Mouse (Mus musculus) forebrain, embryonic 14.5 days (tissue): ENCODE data around the gene Nt5dc3. TPM values are rescaled to one million over a fixed set of nuclear protein-coding genes. Genes with fewer than 3 reads are reported as not detected.
A peak's percentile ranks its signal among the peaks of the same experiment; 100 is the strongest.

Source experiments
- ATAC-seq: fragments of 200-750 bp; cut with Nextera tagmentation; 2 replicates; pipeline ENCODE4 v1.8.0; 2017; ENCODE audit warnings: mild to moderate bottlenecking, moderate library complexity
- DNase-seq: peaks from one replicate; pipeline ENCODE4 v3.0.0-alpha.2; 2015; ENCODE audit warnings: low spot score
- H3K27ac ChIP-seq: fragments of 300-500 bp; sonication (generic); 2 replicates; pipeline ENCODE4 v1.5.1; 2014; ENCODE audit warnings: low read depth, mild to moderate bottlenecking, control low read depth, low read length, moderate library complexity
- H3K27me3 ChIP-seq: fragments of 300-500 bp; sonication (generic); replicated peaks from 2 replicates; pipeline ENCODE4 v1.6.1; 2014; ENCODE audit warnings: low read length, control low read depth, mixed read lengths; ENCODE audit not compliant: control insufficient read depth, insufficient read depth
- H3K36me3 ChIP-seq: fragments of 300-500 bp; sonication (generic); 2 replicates; pipeline ENCODE4 v1.6.1; 2014; ENCODE audit warnings: low read length, control low read depth; ENCODE audit not compliant: control insufficient read depth, insufficient read depth
- H3K4me1 ChIP-seq: fragments of 300-500 bp; sonication (generic); 2 replicates; pipeline ENCODE4 v1.6.1; 2014; ENCODE audit warnings: antibody characterized with exemption, low read length, control low read depth; ENCODE audit not compliant: control insufficient read depth, insufficient read depth
- H3K4me2 ChIP-seq: fragments of 300-500 bp; sonication (generic); 2 replicates; pipeline ENCODE4 v1.6.1; 2014; ENCODE audit warnings: mild to moderate bottlenecking, control low read depth, low read length
- H3K4me3 ChIP-seq: fragments of 300-500 bp; sonication (generic); 2 replicates; pipeline ENCODE4 v1.5.1; 2014; ENCODE audit warnings: low read depth, low read length, control low read depth
- H3K9ac ChIP-seq: fragments of 300-500 bp; sonication (generic); 2 replicates; pipeline ENCODE4 v1.6.1; 2014; ENCODE audit warnings: mild to moderate bottlenecking, low read length, control low read depth, moderate library complexity
- H3K9me3 ChIP-seq: fragments of 300-500 bp; sonication (generic); replicated peaks from 2 replicates; pipeline ENCODE4 v1.6.1; 2016; ENCODE audit warnings: low read length, control low read depth, mixed read lengths; ENCODE audit not compliant: control insufficient read depth
- WGBS: fragments of 180-500 bp; shearing (Covaris S2); extraction: QIAGEN DNeasy Blood & Tissue Kit; methylation state at CpG from one replicate; pipeline ENCODE4 v1.1.7; 2014; 5-methylcytosine and 5-hydroxymethylcytosine counted together
- polyA plus RNA-seq: library from polyadenylated mRNA; unstranded; fragments of >200 nt; fragmentation: Nextera tagmentation; extraction: Ambion mirVana; gene quantifications from 2 replicates; pipeline ENCODE4 v1.2.1, GENCODE M21; 2014

Nt5dc3 gene
- polyA plus RNA-seq, 1 experiment from 2014 or later: 6.7 TPM

DNA sequence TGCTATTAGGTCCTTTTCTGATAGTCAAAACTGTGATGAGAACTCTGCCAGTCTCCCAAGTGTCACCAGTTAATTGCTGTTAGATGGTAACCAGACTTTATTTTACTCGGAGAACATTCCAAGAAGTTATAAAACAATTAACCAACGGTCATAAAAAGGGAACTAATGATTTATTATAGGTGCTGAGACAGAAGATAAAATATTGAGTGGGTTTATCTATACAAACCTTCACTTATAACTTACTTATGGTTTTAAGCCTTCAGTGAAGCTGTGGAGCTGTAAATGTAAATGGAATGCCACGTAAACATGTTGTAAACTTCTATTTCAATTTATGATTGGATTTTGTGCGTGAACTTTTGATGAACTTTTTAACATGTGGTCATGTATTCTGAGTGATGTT is 5.4 kb upstream of the Nt5dc3 start:
- peaks cover 21% of the 10 kb centered on the region for H3K4me1 ChIP-seq
- WGBS: 82% methylated on average over 4 of the region's 4 CpGs
- H3K9ac ChIP-seq: no peak overlapping the region
- no peak overlapping the region for H3K4me3 ChIP-seq
- H3K27ac ChIP-seq: no peak overlapping the region
- no peaks in the 10 kb centered on the region for H3K36me3 ChIP-seq
- no peaks in the 10 kb centered on the region for H3K27me3 ChIP-seq
- no peak overlapping the region for H3K4me2 ChIP-seq
- no peak for ATAC-seq
- H3K9me3 ChIP-seq: no peaks in the 10 kb centered on the region
- DNase-seq: no peak

DNA sequence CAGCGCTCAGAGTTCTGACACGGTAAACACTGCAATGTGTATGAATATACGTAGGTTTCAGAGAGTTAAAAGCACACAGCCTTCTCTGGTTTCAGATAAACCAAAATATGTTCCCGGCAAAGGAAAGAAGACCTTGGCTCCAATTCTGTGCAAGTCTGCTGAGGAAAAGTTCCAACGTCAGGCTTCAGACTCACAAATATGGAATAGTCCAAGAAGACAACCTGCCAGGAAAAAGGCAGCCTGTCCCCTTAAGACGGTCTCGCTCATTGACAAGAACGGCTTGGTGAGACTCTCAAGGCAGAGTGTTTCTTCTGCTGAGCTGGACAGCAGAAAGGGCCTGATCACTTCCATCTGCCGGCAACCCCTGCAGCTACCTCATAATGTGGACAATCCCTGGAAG is 2.5 kb upstream of the Nt5dc3 start:
- H3K27me3 ChIP-seq: no peaks in the 10 kb centered on the region
- H3K4me1 ChIP-seq: peaks cover 15% of the 10 kb centered on the region
- ATAC-seq (no peak), DNase-seq (no peak)
- H3K9ac ChIP-seq: no peak overlapping the region
- H3K4me3 ChIP-seq: no peak overlapping the region
- no peak overlapping the region for H3K27ac ChIP-seq
- no peaks in the 10 kb centered on the region for H3K36me3 ChIP-seq
- WGBS: 87% methylated on average over 9 of the region's 9 CpGs
- no peak overlapping the region for H3K4me2 ChIP-seq
- no peaks in the 10 kb centered on the region for H3K9me3 ChIP-seq

DNA sequence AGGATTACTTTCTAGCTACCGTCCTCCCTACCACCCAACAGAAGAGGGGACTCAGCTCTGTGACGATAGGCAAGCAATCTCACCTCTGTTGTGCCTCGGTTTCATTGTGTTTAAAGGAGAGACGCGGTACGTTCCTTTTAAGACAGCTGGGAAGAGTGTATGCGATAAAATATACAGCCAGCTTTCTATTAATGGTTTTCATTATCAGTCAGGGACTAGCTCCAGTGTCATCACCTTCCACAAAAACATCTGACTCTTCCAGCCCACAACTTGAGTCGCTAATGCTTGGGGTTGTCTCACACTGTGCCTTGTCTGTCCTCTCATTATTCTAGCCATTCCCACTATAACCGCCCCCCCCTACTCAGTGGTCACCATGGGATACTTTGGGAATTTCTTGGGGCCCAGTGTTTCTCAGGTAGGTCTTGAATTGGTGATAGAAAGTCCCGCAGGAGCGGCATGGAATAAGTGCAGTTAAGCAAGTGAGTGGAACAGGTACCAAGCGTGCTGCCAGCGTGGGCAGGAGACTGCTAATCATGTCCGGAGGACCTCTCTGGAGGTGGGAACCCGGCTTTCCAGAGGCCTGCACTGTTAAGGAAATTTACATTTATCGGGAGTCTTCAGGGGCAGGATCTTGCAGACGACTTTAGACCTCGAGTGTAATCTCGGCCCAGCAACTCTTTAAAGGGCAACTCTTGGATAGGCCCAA is 1.0 kb upstream of the Nt5dc3 start:
- H3K4me3 ChIP-seq: peak overlapping the region; percentile 57
- DNase-seq: no peak
- peak overlapping the region; percentile 66 for H3K9ac ChIP-seq
- no peak for ATAC-seq
- no peaks in the 10 kb centered on the region for H3K27me3 ChIP-seq
- WGBS: 41% methylated on average over 19 of the region's 19 CpGs
- no peaks in the 10 kb centered on the region for H3K9me3 ChIP-seq
- H3K36me3 ChIP-seq: no peaks in the 10 kb centered on the region
- peak overlapping the region; percentile 95 for H3K4me2 ChIP-seq
- H3K27ac ChIP-seq: no peak overlapping the region
- H3K4me1 ChIP-seq: peaks cover 20% of the 10 kb centered on the region

DNA sequence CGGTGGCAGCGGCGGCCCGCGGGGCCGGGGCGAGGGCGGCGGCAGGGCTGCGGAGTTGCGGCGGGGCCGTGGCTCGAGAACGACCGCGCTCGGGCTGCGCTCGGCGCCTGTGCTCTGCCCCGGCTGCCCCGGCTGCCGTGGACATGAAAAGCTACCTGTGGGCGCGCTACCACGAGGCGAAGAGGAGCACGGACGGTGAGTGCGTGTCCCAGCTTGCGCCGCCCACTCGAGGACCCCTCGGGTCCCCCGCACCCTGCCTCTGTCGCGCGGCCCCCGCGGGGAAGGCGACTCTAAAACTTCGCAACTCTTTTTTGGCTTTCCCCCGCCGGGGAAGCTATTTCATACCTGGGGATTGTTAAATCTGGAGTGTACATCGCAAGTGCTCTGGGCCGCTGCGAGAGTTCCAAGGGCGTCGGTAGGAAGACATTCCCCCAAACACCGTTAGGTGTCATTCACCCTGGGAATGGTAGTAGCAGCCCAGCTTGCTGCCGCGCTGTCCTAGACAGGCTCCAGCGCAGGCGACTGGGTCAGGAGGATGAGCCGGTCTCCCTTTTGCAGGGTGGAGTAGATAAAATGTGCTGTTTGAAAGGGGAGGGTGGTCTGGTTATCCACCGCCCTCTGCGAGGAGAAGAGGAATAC is 431 bp downstream of the Nt5dc3 start:
- no peak overlapping the region for H3K27ac ChIP-seq
- under 1% methylated on average over 57 of the region's 58 CpGs for WGBS
- DNase-seq: peak; percentile 46

DNA sequence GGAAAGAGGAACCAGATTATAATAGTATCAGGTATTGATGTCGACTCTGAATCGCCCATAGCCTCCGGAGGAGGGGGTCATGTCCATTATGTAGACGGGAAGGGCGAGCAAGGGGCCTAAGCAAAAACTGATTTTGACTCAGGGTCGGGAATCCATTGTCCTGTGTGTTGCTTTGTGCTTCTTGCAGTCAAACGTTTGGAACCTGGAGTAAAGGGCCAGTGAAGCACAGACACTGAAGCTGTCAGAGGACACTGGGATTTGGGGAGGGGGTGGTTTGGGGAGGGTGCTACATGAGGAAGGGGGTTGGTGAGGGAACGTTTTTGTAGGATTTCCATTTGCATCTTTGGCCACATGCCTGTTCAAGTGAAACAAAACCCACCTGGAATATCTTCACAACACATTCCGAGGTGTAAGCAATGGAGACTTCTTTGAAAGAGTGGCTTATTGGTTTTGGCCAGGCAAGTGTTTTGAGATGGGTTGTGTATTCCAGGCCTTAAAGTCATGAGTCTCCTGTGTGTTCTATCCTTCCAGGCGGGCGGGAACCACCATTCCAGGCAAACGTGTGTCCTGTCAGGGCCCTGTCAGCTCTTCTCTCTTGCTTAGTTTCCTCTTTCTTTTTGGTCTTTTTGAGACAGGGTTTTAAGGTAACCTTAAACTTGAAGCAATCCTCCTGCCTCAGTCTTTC is 1.2 kb downstream of the Nt5dc3 start:
- H3K9ac ChIP-seq: peak overlapping the region; percentile 66
- H3K27me3 ChIP-seq: no peaks in the 10 kb centered on the region
- ATAC-seq: no peak
- H3K4me2 ChIP-seq: peak overlapping the region; percentile 95
- 19% methylated on average over 12 of the region's 12 CpGs for WGBS
- no peak overlapping the region for H3K27ac ChIP-seq
- H3K4me3 ChIP-seq: peak overlapping the region; percentile 57
- H3K4me1 ChIP-seq: peaks cover 20% of the 10 kb centered on the region
- H3K9me3 ChIP-seq: no peaks in the 10 kb centered on the region
- no peaks in the 10 kb centered on the region for H3K36me3 ChIP-seq
- DNase-seq: no peak

More for the DNA sequence above, 431 bp downstream of the Nt5dc3 start:
- Histone ChIP-seq H3K4me3 (peak overlapping the region; percentile 57), H3K9me3 (no peaks in the 10 kb centered on the region), H3K27me3 (no peaks in the 10 kb centered on the region), H3K9ac (peak overlapping the region; percentile 66), H3K4me1 (peaks cover 20% of the 10 kb centered on the region), H3K36me3 (no peaks in the 10 kb centered on the region), H3K4me2 (peak overlapping the region; percentile 95)
- peak; percentile 48 for ATAC-seq

DNA sequence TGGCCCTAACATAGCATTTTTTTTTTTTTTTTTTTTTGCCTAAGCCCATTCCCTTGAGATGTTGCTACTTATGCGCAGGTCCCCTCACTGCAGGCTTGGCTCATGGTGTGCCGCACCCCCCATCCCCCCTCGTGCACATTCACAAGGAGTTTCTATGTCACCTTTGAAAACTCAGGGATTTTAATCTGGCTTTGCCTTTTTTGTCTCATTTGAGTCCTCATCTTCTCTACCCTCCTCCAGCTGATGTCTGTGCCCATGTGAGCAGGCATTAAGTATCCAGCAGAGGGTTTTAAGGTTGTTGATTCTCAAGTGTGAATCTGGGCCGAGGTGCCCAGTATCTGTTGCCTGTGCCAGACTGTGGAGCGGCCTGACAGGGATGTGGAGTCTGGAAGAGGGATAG is 2.8 kb downstream of the Nt5dc3 start:
- no peak overlapping the region for H3K4me2 ChIP-seq

DNA sequence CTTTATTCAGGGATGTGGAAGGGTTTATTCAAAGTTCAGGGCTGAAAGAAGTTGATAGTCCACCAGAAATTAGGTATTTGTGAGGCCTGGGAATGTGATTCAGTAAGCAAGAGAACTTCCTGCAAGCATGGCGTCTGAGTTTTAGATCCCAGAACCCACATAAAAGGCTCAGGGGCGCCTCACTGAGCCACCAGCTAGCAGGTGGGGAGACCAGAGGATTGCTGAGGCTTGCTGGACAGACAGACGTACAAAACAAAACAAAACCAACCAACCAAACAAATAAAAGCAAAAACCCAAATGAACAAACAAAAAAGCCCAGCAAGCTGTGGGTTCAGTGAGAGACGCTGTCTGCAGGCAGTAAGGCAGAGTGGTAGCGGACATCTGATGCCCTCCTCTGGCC is 3.9 kb downstream of the Nt5dc3 start:
- no peaks in the 10 kb centered on the region for H3K9me3 ChIP-seq

More for the DNA sequence above, 2.8 kb downstream of the Nt5dc3 start:
- no peak for ATAC-seq
- WGBS: 23% methylated on average over 5 of the region's 5 CpGs
- no peak overlapping the region for H3K4me3 ChIP-seq
- DNase-seq: no peak
- H3K27me3 ChIP-seq: no peaks in the 10 kb centered on the region
- no peak overlapping the region for H3K27ac ChIP-seq
- no peaks in the 10 kb centered on the region for H3K36me3 ChIP-seq
- H3K9ac ChIP-seq: no peak overlapping the region
- H3K9me3 ChIP-seq: no peaks in the 10 kb centered on the region
- H3K4me1 ChIP-seq: peaks cover 20% of the 10 kb centered on the region

DNA sequence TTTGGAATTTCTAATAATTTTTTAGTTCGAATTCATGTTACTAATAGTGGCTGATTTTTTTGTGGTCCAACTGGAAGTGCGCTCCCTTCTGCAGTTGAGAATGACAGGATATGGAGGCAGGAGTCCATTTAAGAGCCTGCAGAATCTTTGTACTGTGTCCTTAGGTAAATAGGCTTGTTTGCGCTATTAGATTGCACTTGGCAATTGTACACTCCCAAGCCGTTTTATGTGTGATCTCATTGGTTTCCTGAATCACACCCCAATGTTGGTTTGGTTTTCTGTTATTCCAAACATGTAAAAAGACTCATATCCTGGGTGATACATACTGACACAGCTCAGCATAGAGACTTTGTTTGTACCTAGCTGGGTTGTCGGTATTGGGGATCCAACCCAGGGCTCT is 4.8 kb downstream of the Nt5dc3 start:
- no peak for ATAC-seq
- Histone ChIP-seq H3K4me2 (no peak overlapping the region), H3K27me3 (no peaks in the 10 kb centered on the region), H3K27ac (no peak overlapping the region), H3K4me1 (peaks cover 11% of the 10 kb centered on the region), H3K9ac (no peak overlapping the region), H3K9me3 (no peaks in the 10 kb centered on the region), H3K4me3 (no peak overlapping the region), H3K36me3 (no peaks in the 10 kb centered on the region)
- WGBS: 83% methylated on average over 5 of the region's 5 CpGs
- no peak for DNase-seq

More for the DNA sequence above, 3.9 kb downstream of the Nt5dc3 start:
- Histone ChIP-seq H3K27ac (no peak overlapping the region), H3K4me1 (peaks cover 19% of the 10 kb centered on the region), H3K27me3 (no peaks in the 10 kb centered on the region), H3K4me2 (no peak overlapping the region), H3K9ac (no peak overlapping the region), H3K36me3 (no peaks in the 10 kb centered on the region), H3K4me3 (no peak overlapping the region)
- ATAC-seq: no peak
- DNase-seq: no peak
- 28% methylated on average over 5 of the region's 5 CpGs for WGBS
